Mouse (Mus musculus) cerebellum, adult 9-11 months (tissue): ENCODE results near the gene Mrpl33.
"Not testable (repeated sequence)": the region's sequence is repeated elsewhere in the genome, so short reads cannot be mapped to it uniquely, and the experiment has no call there.

ENCODE experiments used
- DNase-seq: peaks from one replicate; pipeline ENCODE4 v3.0.0; 2022

The Mrpl33 gene

DNA sequence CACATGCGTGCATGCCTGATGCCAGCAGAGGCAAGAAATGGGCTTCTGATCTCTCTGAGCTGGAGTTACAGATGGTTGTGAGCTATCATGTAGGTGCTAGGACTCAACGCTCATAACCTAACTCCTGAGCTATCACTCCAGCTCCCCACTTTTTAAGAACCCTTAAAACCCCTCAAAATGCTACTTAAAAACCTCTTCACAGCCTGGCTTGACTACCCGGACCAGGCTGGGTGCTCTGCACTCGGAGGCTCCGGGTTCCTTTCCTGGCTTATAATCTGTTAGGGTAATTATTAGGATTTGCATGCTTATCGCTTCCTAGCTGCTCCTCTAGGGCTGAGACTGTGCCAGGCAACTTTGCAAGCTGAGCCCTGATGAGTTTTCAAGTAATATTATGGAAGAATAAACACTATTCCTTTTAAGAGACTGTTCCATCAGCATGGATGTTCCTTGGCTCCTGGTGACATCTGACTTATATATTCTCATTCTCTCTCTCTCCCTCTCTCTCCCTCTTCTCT is 752 bp downstream of the Mrpl33 start:
- DNase-seq, result no peak

DNA sequence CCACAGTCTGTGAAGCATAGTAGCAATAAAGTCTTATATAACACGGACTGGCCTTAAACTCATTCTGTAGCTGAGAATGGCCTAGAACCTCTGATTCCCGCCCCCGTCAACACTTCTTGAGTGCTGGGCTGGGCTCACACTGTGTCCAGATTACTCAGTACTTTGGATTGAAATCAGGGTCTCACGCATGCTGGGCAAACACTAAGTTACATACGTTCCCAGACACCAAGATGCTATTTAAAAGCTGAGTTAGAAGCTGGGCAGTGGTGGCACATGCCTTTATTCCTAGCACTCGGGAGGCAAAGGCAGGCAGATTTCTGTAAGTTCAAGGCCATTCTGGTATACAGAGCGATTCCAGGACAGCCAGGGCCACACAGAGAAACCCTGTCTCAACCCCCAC is 1.4 kb downstream of the Mrpl33 start:
- no peak for DNase-seq

DNA sequence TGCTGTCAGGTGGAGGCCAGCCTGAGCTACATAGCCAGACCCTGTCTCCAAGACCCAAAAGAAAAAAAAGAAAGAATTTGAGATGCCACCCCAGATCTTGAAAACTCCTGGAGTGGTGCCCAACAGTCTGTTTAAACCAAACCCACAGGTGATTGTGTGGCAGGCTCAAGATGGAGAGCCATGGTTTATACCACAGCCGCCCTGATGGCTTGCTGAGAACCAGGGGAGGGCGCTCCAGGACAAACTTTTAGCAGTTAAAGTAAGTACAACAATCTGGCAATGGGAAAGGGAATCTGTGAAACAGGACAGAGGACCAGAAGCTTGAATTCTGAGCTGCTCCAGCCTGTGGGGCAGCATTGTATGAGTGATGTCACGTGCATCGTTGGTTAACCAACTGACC is 1.8 kb downstream of the Mrpl33 start:
- no peak for DNase-seq

DNA sequence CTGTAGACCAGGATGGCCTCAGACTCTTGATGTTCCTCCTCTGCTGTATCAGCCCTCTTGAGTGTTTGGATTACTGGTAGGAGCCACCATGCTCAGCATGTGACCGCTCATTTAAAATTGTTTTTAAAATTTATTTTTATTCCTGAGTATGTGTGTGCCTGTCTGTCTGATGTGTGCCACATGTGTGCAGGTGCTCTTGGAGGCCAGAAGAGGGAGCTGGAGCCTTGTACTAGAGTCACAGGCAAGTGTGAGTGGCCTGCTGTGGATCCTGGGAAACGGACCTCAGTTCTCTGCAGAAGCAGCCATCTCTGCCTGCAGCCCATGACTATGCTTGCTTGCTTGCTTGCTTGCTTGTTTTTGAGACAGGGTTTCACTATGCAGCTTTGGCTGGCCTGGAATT is 2.4 kb downstream of the Mrpl33 start:
- DNase-seq, result no peak

DNA sequence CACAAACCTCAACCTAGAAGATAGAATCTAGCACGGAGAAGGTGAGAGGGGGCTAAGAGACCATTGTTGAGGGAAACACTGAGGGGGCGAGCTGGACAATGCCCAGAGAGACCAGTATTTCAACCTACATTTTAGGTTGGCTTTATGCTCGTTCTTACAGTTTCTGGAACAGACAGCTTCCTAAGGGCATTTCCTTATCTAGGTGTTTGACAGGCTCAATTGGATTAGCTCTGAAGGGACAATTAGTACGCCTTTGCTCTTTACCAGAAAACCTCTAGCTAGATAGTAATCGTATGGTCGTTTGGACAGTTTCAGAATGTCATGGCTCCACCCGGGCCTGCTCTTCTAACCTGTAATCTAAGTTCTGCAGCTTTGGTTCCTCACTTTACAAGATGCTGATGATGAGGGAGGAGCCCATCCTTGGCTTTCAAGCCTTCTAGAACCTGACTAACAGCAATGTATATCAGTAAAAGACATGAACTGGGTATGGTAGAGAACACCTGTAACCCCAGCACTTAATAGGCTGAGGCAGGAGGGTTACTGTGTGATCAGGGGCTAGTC is 4.5 kb downstream of the Mrpl33 start:
- no peak for DNase-seq

DNA sequence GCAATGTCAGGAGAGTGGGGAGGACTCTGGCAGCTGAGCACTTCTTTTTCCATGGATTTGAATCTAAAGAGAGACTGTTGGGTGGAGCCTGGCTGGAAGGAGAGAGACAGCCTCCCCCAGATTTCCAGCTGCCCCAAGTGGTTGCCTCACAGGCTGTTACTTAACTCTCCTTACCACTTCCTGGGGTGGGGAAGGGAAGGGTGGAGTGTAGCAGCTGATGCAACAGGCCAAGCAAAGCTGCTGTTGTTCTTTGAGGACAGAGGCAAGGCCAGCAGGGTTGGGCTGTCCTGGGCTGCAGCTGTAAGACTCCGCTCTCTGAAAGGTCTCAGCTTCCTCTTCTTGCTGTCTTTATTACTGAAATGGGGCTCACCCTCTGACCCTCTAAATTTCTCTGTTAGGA is 5.6 kb downstream of the Mrpl33 start:
- no peak for DNase-seq

DNA sequence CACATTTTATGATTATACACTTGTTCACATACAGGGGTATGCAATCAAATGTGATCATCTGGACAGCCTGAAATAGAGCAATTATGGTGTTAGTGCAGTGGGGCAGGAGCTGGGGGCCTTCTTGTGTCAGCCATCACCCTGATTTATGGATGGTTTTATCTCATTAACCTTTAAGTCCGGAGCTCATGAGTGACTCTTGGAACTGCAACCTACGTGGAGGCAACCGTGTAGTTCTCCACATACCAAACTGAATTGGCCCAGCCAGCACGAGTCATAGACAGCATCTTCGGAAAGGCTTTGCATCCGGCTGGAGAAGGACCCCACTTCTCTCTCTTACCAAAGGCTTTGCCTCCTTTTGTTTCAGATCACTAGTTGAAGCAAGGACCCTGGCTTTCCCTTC is 7.0 kb downstream of the Mrpl33 start:
- no peak for DNase-seq

DNA sequence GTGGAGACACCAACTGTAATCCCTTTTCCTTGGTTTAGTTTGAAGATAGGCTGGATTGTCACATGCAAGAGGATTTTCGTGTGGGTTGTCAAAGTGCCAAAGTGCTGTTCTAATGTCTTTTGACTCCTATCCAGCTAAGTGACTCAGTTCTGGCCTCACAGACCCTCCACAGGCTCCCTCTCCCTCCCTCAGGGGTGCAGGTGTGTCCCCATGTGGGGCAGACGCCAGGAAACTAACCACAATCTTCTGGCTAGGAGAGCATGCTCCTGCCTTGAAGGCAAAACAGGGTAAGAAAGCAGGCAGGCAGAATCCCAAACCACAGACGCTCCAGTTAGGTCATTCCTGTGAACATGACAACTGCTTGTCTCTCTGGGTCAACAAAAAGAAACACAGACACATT is 9.4 kb downstream of the Mrpl33 start:
- DNase-seq, result no peak

DNA sequence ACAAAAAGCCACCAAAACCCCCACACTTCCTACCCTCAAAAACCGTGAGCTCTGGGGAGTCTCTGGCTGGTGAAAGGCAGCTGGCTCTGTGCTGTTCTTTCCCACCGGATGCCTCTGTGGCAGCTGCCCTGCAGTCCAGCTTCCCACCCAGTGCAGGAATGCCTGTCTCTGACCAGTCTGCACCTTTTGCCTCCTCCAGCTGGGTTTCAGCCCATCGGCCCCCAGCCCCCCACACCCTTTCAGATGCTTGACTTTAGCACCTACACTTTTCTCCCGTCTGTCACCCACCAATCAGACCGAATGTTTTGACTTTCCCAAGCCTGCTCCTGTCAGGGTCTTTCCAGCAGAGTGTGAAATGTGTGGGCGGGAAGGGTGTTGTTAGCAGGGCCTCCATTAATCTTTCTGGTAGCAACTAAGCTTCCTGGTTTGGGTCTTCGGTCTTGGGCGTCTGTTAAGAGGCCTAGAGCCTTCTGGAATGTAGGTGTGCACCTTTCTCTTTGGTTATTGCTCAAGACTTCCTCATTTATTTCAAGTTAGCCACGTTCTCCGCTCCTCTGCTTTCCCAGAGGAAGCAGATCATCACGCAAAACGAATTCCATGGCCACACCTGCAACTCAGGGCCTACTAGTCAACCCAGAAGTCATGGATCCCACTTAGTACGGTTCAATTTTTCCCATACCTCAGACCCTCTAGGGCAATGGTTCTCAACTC is 13.8 kb downstream of the Mrpl33 start:
- no peak for DNase-seq

DNA sequence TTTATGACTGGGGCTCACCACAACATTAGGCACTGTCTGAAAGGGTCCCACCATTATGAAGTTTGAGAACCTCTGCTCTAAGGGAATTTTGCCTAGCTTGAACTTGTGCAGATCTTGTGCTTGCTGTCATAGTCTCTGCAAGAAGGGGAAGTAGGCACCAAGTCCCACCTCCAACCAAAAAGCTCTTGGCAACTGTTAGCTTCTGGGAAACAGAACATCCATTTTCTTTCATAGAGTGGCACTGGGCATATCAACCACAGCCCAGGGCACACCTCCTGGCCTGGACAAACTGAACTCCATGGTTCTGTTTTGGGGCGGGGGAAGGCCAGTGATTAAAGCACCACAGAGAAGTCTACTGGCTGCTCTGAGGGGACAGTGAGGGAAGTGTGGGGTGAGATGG is 14.5 kb downstream of the Mrpl33 start:
- no peak for DNase-seq

DNA sequence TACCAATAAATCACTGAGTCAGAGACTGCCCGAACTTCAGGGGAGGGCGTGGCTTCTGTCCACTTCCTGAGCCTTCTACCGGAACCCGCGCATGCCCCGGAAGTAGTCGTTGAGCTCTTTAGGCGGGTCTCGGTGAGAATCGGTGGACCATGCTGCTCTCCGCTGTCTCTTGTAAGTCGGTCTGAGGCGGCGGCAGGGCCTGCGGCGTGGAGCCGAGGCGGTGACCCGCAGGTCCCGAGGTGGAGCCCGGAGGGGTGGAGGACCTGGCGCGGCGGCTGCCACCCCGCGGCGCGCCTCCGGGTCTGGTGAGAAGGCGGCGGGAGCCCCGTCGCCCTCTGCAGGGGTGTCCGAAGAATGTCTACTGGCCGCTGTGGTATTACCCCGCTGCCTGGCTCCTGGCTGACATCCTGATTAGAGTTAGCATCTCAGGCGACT is 17.1 kb downstream of the Mrpl33 start:
- DNase-seq, result peak; percentile 85

DNA sequence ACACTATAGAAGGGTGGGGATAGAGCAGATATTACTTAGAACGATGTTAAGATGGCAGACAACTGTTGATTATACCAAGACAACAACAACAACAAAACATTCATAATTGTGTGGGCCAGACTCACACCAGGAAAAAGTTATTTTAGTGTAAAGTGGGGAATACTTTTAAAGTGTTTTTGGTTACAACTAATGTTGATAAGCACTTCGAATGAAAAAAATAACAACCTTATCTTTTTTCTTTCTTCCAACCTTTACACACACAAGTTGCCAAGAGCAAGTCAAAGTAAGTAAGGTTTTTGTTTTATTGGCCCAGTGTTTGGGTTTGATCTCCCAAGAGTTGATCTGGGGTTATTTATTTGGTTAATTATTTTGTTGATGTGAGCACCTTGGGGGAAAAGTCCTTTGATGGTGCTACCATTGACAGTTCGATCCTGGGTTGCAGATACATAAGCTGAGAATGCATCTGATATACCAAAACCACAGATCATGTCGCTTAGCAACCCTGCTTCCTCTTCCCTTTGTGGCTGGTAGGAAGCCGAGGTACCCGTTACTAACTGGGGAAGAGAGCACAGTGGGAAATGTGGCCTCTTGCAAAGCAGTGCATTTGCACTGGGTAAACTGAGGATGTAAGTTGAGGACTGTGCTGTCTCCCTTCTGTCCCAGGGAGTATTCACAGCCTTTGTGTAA is 17.7 kb downstream of the Mrpl33 start:
- no peak for DNase-seq

DNA sequence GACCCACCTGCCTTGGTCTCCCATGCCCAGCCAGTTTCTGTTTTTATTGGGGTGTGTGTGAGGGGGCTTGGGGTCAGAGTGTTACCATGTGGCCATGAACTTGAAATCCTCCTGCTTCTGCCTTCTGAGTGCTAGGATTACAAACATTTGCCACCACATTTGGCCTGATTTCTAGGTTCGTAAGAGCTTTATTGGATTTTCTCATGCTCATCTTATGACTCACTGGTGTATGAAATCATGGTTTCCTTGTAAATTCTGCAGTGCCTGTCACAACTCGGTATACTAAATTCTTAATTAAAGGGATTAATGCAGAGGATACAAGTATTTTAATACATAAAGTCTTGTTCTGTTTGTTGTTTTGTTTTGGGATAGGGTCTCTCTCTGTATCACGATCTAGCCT is 23.6 kb downstream of the Mrpl33 start:
- no peak for DNase-seq

DNA sequence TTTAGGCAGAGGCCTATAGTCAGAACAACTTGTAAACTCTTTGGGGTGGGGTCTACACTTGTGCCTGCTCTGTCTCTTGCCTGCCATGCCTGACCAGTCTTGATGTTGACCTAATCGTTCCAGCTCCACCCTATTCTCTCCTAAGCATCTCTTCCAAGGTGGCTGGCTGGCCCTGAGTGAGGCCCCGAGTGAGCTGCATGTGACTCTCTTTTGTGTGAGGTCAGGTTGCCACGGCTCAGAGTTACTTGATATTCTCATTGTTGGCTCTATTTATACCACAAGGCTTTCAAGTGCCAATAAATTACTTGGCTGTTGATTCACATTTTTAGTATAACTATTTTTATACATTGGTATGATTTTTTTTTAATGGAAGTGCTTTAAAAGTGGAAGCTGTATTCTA is 30.4 kb downstream of the Mrpl33 start:
- no peak for DNase-seq

DNA sequence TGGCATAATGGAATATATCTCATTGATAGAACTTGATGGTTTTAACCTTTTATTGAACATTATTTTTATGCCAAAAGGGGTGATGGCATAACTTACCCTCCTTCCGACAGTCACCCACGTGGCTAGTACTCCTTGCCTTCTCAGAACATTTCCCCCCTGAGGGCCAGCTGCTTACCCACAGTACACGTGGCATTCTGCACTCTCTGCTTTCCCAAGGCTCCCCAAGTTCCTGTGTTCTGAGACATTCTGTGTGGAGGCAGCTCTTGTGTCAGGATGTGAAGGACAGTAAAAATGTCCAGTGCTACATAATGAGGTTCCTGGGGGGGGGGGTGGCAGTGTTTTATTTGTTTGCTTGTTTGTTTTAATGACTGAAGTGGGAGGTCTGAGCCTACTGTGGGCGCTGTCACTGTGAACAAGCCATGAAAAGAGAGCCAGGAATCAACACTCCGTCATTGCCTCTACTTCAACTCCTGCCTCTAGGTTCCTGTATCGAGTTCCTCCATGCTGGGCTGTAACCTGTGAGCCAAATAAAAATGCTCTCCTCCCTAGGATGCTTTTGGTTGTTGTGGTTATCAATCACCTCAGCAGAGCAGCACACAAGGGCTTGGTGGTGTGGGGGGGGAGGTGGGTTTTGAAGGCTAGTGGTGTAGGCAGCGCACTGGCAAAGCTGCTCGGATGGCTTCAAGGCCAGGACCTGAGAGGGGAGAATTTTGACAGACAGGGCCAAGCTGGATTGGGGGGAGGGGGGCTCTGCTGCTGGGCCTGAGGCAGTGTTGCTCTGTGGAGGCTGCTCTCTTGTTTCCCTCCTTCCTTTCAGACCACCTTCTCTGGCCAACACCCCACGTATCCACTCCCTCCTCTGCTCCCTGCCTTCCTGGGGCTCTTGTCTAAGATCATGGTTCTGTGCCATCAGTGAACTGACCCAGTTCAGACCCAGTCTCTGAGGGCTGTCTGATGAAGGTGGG is 31.1 kb downstream of the Mrpl33 start:
- no peak for DNase-seq

DNA sequence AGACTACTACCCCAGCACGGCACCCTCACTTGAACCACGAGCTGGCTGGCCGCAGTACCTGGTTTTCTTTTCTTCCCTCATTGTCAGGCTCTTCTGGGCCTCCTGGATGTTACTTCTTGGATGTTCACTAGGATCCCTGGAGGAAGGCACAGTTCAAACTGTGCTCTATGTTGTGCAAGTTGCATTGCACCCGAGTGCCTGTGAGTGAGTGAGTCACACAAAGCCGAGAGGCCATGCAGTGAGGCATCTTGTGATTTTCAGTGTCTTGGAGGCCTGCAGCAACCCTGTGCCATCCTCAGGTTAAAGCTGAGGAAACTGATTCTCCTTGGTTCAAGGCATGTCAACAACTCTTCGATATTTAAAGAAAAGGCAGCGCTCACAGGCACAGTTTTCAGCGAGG is 31.8 kb downstream of the Mrpl33 start:
- DNase-seq, result no peak

DNA sequence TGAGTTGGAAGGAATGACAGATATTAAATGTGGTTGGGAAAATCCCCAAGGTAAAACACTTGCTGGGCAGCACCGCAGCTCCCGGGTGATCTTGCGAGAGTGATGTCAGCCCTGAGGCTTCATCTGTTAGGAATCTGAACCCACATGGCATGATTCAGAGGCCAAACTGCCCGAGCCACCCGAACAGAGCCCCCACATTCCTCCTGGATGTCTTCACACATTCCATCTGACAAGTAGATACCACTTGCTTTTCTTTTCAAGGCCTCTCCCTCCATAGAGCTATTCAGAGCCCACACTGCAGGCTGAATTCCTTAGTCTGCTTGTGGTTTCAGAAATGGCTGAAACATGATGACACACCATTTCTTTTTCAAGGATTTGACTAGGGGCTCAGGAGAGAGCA is 33.3 kb downstream of the Mrpl33 start:
- DNase-seq, result no peak

DNA sequence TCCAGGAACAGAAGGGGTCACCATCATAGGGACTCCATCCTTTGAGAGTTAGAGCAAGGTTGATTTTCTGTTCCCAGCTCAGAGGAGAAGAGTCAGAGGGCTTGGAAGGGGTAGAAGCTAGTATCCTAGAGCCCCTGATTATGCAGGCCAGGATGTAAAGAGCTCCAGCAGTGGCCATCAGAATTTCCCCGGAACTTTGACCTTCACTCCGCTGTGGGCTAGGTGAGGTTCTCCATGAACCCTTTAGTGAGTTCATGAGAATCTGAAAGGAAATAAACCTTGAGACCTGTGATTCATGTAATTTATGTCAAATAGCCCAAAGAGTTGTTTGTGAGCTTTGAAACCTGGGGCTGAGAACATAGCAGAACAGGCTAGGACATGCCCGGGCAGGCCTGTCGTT is 34.4 kb downstream of the Mrpl33 start:
- DNase-seq, result not testable (repeated sequence)

DNA sequence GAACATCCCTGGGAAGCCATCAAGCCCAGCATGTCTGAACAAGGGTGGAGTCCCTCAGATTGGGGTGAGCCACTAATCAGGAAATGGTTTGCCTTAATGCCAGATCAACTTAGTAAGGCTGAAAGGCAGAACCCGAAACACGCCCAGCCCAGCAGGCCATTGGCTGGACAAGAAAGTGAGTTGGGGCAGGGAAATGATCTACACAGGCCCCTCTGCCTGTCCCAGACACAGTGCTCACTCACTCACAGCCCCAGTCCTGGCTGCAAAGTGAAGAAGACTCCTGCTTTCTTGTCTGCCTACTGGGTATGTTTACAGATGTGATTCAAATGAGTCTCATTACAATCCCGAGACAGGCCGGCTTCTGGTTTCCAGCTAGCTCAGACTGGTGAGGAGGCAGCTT is 37.4 kb downstream of the Mrpl33 start:
- DNase-seq, result no peak

DNA sequence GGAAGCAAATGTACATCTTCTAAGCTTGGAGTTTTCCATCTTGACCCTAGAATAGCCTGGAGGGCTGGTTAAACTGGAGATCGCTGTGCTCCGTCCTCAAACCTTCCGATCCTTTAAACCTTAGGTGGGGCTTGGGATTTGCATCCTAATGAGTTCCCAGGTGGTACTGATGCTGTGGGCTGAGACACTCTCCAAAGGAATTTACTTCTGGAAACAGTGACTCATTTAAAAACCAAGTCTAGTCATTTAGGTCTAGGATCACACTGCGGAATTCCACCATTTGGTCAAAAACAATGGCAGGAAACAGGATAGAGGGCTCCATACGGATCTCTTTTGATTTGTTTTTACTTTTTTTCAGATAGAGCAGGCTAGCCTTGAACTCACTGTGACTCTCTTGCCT is 37.9 kb downstream of the Mrpl33 start:
- no peak for DNase-seq

DNA sequence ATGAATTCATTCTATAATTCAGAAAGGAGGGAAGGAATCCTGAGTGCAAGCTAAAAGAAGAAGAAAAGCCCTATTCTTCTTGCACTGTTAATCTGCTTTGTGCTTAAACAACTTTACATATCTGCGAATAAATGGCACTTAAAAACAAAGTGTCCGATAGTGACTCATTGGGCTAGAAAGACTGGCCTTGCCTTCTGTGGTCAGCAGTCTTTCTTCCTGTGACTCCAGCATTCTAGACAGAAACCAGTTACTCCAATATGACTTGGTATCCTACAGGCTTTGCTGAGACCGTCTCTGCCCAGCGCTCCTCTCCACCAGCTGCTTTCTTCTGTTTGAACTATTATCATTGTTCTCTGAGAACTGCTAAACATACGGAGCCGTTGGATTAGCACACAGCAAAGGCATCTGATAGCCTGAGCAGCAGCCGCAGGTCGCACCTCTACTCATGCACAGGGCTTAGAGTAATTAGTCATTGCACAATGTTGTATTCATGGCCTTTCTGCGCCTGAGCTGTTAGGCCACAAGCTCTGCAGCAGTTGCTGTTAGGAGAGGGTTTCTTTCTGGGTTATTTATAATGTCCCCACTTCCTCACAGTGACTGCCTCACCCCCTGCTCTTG is 40.0 kb downstream of the Mrpl33 start:
- DNase-seq, result no peak

DNA sequence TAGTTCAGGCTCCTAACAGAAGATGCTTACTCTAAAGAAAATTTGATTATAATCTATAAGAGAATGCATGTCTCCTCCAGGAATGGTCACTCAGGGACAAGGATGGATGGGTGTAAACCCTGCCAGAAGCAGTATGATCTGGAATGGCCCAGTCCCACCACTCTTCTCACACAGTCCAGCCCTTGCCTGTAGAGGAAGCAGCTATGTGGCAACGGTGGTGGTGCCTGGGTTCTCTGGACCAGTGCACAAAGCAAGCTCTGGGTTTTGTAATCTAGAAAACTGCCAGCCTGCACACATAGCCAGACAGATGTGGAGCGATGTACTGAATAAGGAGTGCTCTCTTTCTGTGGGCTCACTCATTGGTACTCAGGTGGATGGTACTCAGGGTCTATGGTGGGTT is 43.8 kb downstream of the Mrpl33 start:
- no peak for DNase-seq

DNA sequence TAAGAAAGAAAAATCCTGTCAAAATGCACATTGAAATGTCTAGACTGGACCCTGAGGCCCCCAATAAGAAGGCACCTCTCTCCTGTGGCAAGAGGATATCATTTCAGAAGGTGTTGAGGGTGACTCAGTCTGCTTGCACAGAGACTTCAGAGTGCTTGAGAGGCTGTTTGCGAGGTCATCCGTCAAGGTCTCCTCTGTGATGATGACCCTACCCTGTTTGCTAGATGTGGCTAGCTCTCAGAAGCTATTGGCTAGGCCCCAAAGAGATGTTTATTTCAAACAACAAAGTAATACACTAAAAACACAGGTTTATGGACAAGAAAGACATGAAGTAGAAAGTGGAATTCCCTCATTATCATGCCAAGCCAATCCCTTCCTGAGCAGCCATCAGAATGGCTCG is 45.6 kb downstream of the Mrpl33 start:
- DNase-seq, result no peak
